Mouse (Mus musculus): Measurements from ENCODE around the gene Kif24. TPM values are rescaled to one million over a fixed set of nuclear protein-coding genes. Genes with fewer than 3 reads are reported as not detected.
A peak's percentile ranks its signal among the peaks of the same experiment; 100 is the strongest.
"Not testable (repeated sequence)": the region's sequence is repeated elsewhere in the genome, so short reads cannot be mapped to it uniquely, and the experiment has no call there.

Gene Kif24
- polyA plus RNA-seq, 1 experiment from 2014 or later = 2.3 TPM

- peaks cover 34% of the 10 kb centered on the region; the same call in 1 of the 2 replicates for H3K36me3 ChIP-seq
- H3K4me3 ChIP-seq = no peak overlapping the region
- H3K9ac ChIP-seq = no peak overlapping the region
- 84% methylated on average over 8 of the region's 8 CpGs for WGBS
- H3K9me3 ChIP-seq = no peaks in the 10 kb centered on the region
- no peak overlapping the region for H3K27ac ChIP-seq (replicated peaks)
- no peak overlapping the region for H3K4me2 ChIP-seq
- no peaks in the 10 kb centered on the region for H3K27me3 ChIP-seq
- no peak for ATAC-seq (ENCODE audit: low read depth)
- peaks cover 5% of the 10 kb centered on the region; the same call in 1 of the 2 replicates for H3K4me1 ChIP-seq (replicated peaks)
Measured at GRCm38 (mm10) chr4:41480254-41480653, 15.6 kb upstream of the Kif24 start.

DNA sequence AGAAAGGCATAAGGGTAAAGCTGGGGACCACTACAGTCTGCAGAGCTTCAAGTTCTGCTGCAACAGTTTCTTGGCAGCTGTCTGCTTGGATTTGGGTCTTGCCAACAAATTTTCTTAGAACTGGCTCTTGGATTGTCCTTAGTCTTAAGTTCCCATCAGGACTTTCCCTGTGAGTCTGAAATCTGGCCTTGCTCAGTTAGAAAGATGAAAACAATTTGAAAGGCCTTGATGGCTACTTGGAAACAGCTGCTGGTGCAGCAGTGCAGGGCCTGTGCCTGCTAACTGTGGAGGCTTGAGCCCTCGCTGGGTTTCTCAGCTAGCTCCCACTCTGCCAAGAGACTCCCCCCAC, 14.7 kb upstream of the Kif24 start:
- Histone ChIP-seq H3K36me3 (peaks cover 34% of the 10 kb centered on the region; the same call in 1 of the 2 replicates), H3K27ac (replicated peaks) (no peak overlapping the region), H3K27me3 (no peaks in the 10 kb centered on the region), H3K4me2 (no peak overlapping the region), H3K9me3 (no peaks in the 10 kb centered on the region), H3K9ac (no peak overlapping the region), H3K4me1 (replicated peaks) (peaks cover 5% of the 10 kb centered on the region; the same call in 1 of the 2 replicates), H3K4me3 (no peak overlapping the region)
- 85% methylated on average over 1 of the region's 1 CpGs for WGBS
- no peak for ATAC-seq (ENCODE audit: low read depth)

- H3K9ac ChIP-seq = no peak overlapping the region
- H3K4me1 ChIP-seq (replicated peaks) = peaks cover 5% of the 10 kb centered on the region; the same call in 1 of the 2 replicates
- H3K9me3 ChIP-seq = no peaks in the 10 kb centered on the region
- H3K27me3 ChIP-seq = no peaks in the 10 kb centered on the region
- no peak for ATAC-seq (ENCODE audit: low read depth)
- H3K4me2 ChIP-seq = no peak overlapping the region
- no peak overlapping the region for H3K4me3 ChIP-seq
- H3K36me3 ChIP-seq = peaks cover 33% of the 10 kb centered on the region; the same call in 1 of the 2 replicates
- WGBS = 73% methylated on average over 4 of the region's 4 CpGs
- no peak overlapping the region for H3K27ac ChIP-seq (replicated peaks)
Measured at GRCm38 (mm10) chr4:41478751-41479455, 14.2 kb upstream of the Kif24 start.

DNA sequence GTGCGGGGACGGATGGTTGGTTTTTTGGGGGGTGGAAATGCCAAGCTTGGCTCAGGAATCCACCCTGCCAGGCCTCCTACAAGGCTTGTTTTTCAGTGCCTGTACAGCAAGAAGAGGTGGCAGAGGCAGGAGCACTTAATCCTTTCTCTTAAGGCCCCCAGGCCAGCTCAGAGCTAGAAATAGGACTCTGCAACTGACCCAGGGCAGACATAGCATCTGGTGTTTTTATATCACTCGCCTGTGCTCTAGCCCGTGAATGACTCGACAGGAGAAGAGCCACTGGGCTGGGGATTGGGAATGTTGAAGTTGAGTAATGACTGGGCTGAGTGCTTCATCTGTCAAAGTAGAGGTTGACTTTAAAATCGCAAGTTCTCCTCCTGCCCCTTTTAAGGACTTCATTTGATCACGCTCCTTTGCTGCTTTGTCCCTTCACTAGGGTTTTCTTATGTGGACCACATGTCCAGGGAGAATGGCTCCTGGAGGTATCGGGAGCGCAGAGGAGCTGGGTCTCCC, 13.0 kb upstream of the Kif24 start:
- H3K36me3 ChIP-seq = peaks cover 27% of the 10 kb centered on the region; the same call in 1 of the 2 replicates
- H3K9ac ChIP-seq = no peak overlapping the region
- no peaks in the 10 kb centered on the region for H3K27me3 ChIP-seq
- H3K4me2 ChIP-seq = no peak overlapping the region
- no peak overlapping the region for H3K27ac ChIP-seq (replicated peaks)
- no peak for ATAC-seq (ENCODE audit: low read depth)
- WGBS = 86% methylated on average over 9 of the region's 9 CpGs
- H3K9me3 ChIP-seq = no peaks in the 10 kb centered on the region
- H3K4me1 ChIP-seq (replicated peaks) = peaks cover 5% of the 10 kb centered on the region; the same call in 1 of the 2 replicates
- H3K4me3 ChIP-seq = no peak overlapping the region

GRCm38 (mm10) chr4:41471384-41471689, 6.7 kb upstream of the Kif24 start:
- no peak for ATAC-seq (ENCODE audit: low read depth)
- Histone ChIP-seq H3K9me3 (no peaks in the 10 kb centered on the region), H3K9ac (no peak overlapping the region), H3K4me3 (no peak overlapping the region), H3K4me2 (no peak overlapping the region), H3K27me3 (no peaks in the 10 kb centered on the region), H3K36me3 (no peaks in the 10 kb centered on the region), H3K4me1 (replicated peaks) (peaks cover 25% of the 10 kb centered on the region), H3K27ac (replicated peaks) (peak overlapping the region; percentile 64)
- 85% methylated on average over 1 of the region's 1 CpGs for WGBS

DNA sequence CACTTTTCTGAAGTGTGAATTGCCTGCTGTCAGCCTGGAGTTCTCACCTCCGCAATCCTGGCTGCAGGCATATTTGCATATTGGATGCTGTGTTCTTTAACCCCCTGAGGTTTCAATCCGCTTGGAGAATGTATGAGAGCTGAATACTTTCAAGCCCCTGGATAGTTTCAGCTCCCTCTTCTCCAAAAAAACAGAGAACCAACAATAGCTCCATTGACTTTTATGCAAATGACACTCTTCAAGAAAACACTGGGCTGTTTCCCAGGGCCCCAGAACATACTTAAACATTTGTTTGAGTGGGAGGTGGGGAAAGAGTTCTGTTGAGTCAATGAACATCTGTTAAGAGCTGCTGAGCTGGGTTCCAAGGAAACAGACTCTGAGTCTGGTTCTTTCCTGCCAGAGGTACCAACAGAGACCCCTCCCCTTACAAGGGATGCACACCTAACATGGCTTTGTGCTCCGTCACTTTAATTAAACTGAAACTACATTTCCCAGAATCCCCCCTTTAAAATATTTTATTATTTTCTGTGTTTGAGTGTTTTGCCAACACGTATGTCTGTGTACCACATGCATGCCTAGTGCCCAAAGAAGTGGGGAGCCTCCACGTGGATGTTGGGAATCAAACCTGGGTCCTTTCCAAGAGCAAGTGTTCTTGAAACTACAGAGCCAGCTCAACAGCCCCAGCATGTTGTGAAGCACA, 6.1 kb upstream of the Kif24 start:
- Histone ChIP-seq H3K27ac (replicated peaks) (peak overlapping the region; percentile 64), H3K4me2 (no peak overlapping the region), H3K9ac (no peak overlapping the region), H3K27me3 (no peaks in the 10 kb centered on the region), H3K36me3 (no peaks in the 10 kb centered on the region), H3K9me3 (no peaks in the 10 kb centered on the region), H3K4me3 (no peak overlapping the region), H3K4me1 (replicated peaks) (peaks cover 28% of the 10 kb centered on the region)
- ATAC-seq (ENCODE audit: low read depth) = peak; percentile 73
- 24% methylated on average over 5 of the region's 5 CpGs for WGBS

GRCm38 (mm10) chr4:41470051-41470683, 5.5 kb upstream of the Kif24 start:
- ATAC-seq (ENCODE audit: low read depth) = no peak
- Histone ChIP-seq H3K36me3 (no peaks in the 10 kb centered on the region), H3K27ac (replicated peaks) (peak overlapping the region; percentile 64; the same call in 1 of the 2 replicates), H3K4me1 (replicated peaks) (peaks cover 33% of the 10 kb centered on the region), H3K4me2 (no peak overlapping the region), H3K4me3 (no peak overlapping the region), H3K9ac (no peak overlapping the region), H3K9me3 (no peaks in the 10 kb centered on the region), H3K27me3 (no peaks in the 10 kb centered on the region)
- 57% methylated on average over 7 of the region's 7 CpGs for WGBS

GRCm38 (mm10) chr4:41469199-41469598, 4.5 kb upstream of the Kif24 start:
- Histone ChIP-seq H3K4me2 (no peak overlapping the region), H3K9me3 (no peaks in the 10 kb centered on the region), H3K4me3 (no peak overlapping the region), H3K27me3 (no peaks in the 10 kb centered on the region), H3K27ac (replicated peaks) (peak overlapping the region; percentile 46; the same call in 1 of the 2 replicates), H3K4me1 (replicated peaks) (peaks cover 33% of the 10 kb centered on the region), H3K9ac (no peak overlapping the region), H3K36me3 (no peaks in the 10 kb centered on the region)
- no peak for ATAC-seq (ENCODE audit: low read depth)
- 76% methylated on average over 10 of the region's 10 CpGs for WGBS

GRCm38 (mm10) chr4:41468396-41469080, 3.9 kb upstream of the Kif24 start:
- ATAC-seq (ENCODE audit: low read depth) = no peak
- no peak overlapping the region for H3K9ac ChIP-seq
- no peak overlapping the region for H3K4me2 ChIP-seq
- no peaks in the 10 kb centered on the region for H3K27me3 ChIP-seq
- H3K4me3 ChIP-seq = no peak overlapping the region
- H3K4me1 ChIP-seq (replicated peaks) = peaks cover 39% of the 10 kb centered on the region
- no peaks in the 10 kb centered on the region for H3K36me3 ChIP-seq
- no peak overlapping the region; the same call in 1 of the 2 replicates for H3K27ac ChIP-seq (replicated peaks)
- 55% methylated on average over 17 of the region's 17 CpGs for WGBS
- no peaks in the 10 kb centered on the region for H3K9me3 ChIP-seq

DNA sequence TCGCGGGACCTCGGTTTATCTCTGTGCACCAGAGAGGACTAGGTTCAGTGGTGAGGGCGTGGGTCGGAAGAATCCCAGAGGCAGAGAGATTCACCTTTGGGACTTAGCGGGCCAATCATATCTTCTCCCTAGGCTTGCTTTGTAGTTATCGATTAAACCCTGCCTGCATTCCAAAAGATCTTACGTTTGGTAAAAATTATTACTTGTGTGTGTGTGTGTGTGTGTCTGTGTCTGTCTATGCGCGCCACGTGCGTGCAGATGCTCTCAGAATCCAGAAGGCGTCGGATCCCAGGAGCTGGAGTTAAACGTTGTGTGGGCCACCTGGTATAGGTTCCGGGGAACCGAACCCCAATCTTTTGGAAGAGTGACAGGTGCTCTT, 589 bp upstream of the Kif24 start:
- peak; percentile 36 for ATAC-seq (ENCODE audit: low read depth)
- Histone ChIP-seq H3K9ac (peak overlapping the region; percentile 79), H3K4me1 (replicated peaks) (peaks cover 30% of the 10 kb centered on the region), H3K36me3 (no peaks in the 10 kb centered on the region), H3K9me3 (no peaks in the 10 kb centered on the region), H3K4me2 (peak overlapping the region; percentile 53), H3K27ac (replicated peaks) (peak overlapping the region; percentile 69), H3K27me3 (no peaks in the 10 kb centered on the region), H3K4me3 (peak overlapping the region; percentile 63)
- 5% methylated on average over 17 of the region's 17 CpGs for WGBS

GRCm38 (mm10) chr4:41463051-41463738, 1.5 kb downstream of the Kif24 start:
- Histone ChIP-seq H3K4me1 (replicated peaks) (peaks cover 18% of the 10 kb centered on the region), H3K4me2 (peak overlapping the region; percentile 64)
- H3K36me3 ChIP-seq; ATAC-seq (ENCODE audit: low read depth); H3K9me3 ChIP-seq; H3K27me3 ChIP-seq; H3K27ac ChIP-seq (replicated peaks); H3K9ac ChIP-seq; H3K4me3 ChIP-seq: not testable (repeated sequence)
- 84% methylated on average over 3 of the region's 3 CpGs for WGBS
